Mouse (Mus musculus) adrenal gland, postnatal 14 days (tissue): ENCODE measurements around the gene Adgra3. TPM values are rescaled to one million over a fixed set of nuclear protein-coding genes. Genes with fewer than 3 reads are reported as not detected.
A peak's percentile ranks its signal among the peaks of the same experiment; 100 is the strongest.

Experiments
- DNase-seq: peaks from one replicate; pipeline ENCODE4 v3.0.0; 2021; ENCODE audit warnings: mixed read lengths
- total RNA-seq: library from RNA; stranded (reverse); gene quantifications from 2 replicates; pipeline ENCODE4 v1.2.3, GENCODE M21; 2021

Gene Adgra3
- total RNA-seq, 1 experiment from 2014 or later: 31.3 TPM

DNA sequence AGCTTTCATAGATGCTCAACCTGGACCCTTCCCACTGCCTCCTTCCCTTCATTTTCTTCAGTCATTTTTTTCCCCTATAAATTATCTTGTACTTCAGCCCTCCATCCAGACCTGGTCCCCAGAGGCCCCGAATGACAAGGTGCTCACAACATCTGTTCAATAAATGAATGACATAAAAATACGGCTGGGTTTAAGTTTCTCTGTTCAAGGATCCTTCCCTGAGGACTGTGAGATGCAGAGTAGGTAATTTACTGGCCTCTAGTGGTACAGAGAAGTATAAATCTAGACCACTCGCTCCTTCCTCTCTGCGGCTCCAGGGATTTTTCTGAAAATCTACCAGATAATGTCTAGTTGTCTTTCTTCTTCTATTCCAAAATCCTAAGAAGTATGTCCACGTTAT lies 26.5 kb downstream of the Adgra3 start:
- DNase-seq: no peak

GRCm38 (mm10) chr5:50031763-50032272 lies 27.0 kb downstream of the Adgra3 start:
- no peak for DNase-seq

DNA sequence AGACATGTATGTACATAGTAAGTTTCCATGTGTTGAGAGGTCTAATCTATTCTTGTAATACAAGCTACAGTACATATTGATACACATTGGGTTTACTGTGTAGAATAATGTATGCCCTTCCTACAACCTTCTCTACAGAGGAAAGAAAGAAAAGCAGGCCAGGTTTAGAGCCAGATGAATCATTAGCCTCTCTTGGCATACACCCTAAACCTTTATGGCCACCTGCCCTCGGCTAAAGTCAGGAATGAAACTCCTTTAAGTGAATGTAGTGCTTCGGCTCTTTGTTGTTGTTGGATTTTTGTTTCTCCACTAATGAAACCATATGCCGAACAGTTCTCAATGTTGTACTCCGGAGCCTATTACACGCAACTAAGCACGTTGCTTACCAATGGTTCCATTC lies 27.5 kb downstream of the Adgra3 start:
- DNase-seq: no peak

DNA sequence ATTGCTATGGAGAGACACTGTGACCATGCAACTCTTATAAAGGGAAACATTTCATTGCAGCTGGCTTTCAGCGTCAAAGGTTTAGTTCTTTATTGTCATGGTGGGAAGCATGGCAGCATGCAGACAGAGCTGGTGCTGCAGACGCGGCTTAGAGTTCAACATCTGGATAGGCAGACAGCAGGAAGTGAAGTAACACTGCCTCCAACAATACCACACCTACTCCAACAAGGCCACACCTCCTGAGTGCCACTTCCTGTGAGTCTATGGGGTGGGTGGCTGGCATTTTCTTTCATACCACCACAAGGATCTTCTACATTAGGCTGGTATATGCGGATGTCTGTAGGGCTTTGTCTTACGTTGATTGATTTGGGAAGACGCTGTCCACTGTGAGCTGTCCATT lies 29.1 kb downstream of the Adgra3 start:
- no peak for DNase-seq

- DNase-seq: peak; percentile 79
These were observed 31.2 kb downstream of the Adgra3 start for GRCm38 (mm10) chr5:50027561-50027960.

GRCm38 (mm10) chr5:50027001-50027400 lies 31.8 kb downstream of the Adgra3 start:
- peak; percentile 47 for DNase-seq

DNA sequence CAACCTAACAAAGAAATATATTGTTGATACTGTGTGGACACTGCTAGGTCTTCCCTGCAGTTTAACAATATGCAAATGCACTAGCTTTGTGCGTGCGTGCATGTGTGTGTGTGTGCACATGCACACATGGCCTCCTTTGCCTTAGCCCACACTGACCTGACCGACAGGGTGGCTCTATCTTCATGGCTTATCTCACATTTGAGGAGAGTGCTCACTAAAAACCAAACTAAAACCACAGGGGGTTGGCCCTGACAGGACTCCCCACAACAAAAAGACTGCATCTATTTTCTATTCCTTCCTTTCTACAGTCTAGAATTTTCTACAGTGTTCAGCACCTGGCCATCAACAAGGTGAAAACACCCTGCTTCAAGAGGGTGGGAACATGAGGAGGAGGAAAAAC lies 32.7 kb downstream of the Adgra3 start:
- DNase-seq: no peak

DNA sequence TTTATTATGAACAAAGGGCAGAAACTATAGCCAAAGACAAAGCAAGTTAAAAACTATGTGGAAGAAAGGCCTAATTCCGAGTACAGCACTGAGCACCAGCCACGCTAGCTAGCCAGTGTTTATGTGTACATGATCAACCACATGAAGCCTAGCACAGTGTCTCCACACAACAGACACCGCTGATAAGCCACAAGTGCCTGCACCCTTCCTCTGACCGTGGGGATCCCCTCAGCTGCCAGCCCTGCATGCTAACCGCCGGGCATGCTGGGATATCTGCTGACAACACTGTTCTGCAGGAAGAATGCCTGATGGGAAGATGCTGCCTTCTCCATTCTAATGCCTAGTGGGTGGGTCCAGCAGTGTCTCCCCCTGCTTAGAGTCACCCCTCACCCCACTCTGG lies 34.7 kb downstream of the Adgra3 start:
- no peak for DNase-seq

GRCm38 (mm10) chr5:50015987-50016587 lies 42.7 kb downstream of the Adgra3 start:
- DNase-seq: no peak

DNA sequence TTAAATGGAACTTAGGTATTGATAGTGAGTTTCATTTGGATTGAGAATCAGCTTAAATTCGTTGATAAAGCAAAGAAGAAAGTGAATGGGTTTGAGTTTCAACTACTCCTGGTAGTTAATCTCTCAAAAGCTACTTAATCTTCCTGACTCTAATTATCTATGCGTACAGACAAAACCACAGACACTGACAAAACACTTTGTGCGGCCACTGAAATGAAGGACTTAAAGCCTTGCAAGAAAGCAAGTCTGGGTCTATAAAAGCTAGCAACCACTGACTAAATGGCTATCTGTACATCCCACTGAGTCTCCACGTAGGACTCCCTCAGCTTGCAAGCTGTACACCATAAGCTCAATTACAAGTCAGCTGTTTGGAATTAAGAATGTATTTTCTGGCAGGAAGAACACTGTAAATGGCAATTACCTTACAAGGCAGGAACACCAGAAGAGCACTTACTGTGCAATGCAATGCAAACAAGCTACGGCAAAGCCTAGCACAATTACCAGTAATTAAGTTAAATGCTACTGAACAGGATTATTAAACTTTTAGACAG lies 43.6 kb downstream of the Adgra3 start:
- no peak for DNase-seq

DNA sequence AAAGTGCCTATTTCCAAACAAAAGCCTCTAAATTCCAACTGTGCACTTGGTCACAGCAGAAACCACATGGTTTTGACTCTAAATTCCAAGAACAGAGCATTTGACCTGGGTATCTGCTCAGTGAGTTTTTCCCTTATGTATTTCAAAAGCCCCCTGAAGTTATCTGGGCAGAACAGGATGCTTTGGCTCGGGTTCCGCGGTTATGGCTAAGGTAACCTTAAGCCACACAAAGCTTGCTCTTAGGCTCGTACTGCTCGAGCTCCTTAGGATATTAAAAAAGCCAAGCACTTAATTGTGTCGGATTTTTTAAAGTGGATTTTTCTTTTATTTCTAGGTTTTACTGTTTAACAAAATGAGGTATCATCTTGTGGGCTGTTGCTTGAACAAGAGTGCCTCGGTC lies 44.1 kb downstream of the Adgra3 start:
- no peak for DNase-seq

DNA sequence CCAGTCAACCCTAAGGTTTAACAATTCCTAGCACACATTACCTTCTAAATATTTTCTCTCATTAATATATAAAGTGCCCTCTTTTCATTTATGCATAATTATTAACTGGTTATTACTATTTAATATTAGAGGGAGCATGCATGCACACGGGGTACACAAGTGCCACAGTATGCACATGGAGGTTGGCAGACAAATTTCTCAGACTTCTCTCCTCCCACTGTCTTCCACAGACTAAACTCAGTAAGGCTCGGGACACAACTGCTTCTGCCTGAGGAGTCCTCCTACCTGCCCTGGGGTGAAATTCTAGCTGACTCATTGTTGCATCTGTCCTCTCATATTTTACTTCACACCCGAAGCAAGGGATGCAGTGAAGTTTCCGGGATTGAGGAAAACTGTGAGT lies 44.8 kb downstream of the Adgra3 start:
- no peak for DNase-seq

- DNase-seq: no peak
These were observed 50.0 kb downstream of the Adgra3 start for GRCm38 (mm10) chr5:50008841-50009240.

GRCm38 (mm10) chr5:50006915-50007658 lies 51.7 kb downstream of the Adgra3 start:
- DNase-seq: peak; percentile 46

- peak; percentile 12 for DNase-seq
These were observed 56.5 kb downstream of the Adgra3 start for GRCm38 (mm10) chr5:50002269-50002668.

- DNase-seq: no peak
These were observed 59.0 kb downstream of the Adgra3 start for GRCm38 (mm10) chr5:49999764-50000163.

GRCm38 (mm10) chr5:49997019-49997418 lies 61.8 kb downstream of the Adgra3 start:
- DNase-seq: no peak

DNA sequence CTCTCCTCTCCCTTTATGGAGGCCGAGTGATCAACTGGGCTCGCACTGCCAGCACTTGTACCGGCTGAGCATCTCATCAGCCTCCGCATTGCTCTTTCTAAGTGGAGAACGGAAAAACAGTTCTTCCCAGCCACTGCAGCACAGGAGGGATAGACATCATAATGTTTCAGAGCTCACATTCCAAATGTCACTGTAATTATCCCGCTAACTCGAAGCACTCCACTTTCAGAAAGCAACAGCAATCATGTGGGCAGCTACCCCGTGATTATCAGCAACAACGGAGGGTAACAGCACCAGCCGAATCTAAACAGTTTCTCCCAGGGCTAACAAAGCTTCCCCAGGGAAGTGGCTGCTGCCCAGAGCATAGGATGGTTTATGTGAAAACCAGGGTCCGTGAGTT lies 62.3 kb downstream of the Adgra3 start:
- no peak for DNase-seq

- DNase-seq: no peak
These were observed 68.0 kb downstream of the Adgra3 start for GRCm38 (mm10) chr5:49990737-49991323.

DNA sequence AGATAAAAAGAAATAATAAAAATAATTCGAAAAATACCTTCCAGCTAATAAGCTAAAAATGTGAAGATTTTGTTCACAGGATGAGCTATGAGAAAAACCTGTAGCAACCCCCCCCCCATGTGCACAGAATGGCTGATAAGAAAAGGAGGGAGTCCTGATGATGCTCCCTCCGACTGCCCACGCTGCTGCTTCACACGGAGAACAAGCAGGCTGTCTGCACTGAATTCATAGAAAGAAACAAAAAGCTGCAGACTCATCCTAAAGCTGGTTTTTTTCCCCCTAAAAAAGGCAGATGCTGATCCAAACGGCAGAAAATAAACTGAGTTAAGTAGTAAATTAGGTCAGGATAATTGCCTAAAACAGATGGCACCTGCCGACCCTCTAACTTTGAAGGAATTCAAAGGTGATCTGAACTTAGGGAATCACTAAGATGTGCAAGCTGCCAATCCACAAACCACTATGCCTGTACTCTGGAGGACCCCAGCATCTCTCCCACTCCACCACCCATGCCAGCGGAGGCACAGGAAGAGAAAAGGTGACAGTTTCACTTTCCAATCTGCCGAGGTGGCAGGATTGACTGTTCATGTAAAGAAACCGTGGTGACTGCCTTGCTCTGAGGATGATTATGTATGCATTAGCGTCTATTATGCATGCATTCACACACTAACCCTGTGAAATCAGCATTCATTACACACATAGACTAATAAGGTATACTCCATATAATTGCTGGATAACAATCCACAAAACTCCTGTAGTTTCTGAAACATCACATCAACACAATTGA lies 70.6 kb downstream of the Adgra3 start:
- no peak for DNase-seq

DNA sequence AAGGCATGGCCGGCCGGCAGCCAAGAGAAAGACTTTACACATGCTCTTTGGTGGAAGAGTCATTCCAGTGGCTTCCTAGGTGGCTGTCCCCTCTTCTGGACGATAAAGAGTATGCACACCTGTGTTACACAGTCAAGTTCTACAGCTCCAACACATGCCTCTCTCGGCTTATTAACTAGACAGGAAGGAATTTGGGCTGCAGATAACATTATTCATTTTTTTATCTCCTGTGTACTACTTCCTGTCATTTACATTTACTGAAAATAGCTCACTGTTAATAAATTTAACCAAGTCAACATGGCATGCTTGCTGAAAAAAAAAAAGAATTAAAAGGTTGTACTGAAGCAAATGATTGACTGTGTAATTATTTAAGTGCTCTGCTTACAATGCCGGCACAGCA lies 78.1 kb downstream of the Adgra3 start:
- no peak for DNase-seq

- DNase-seq: peak; percentile 9
These were observed 79.6 kb downstream of the Adgra3 start for GRCm38 (mm10) chr5:49979246-49979645.
